Mouse (Mus musculus) erythroblast, adult 5-6 weeks (primary cell): ENCODE results near the gene Fam78a. TPM values are rescaled to one million over a fixed set of nuclear protein-coding genes. Genes with fewer than 3 reads are reported as not detected.
A peak's percentile ranks its signal among the peaks of the same experiment; 100 is the strongest.

Experiments used
- ATAC-seq: replicated peaks from 2 replicates; pipeline ENCODE4 v1.8.0; 2016; ENCODE audit warnings: moderate number of reproducible peaks, mild to moderate bottlenecking, moderate TSS enrichment, inconsistent platforms; ENCODE audit not compliant: poor library complexity, low FRiP score, severe bottlenecking
- total RNA-seq, 2 experiments: library from RNA; stranded (forward) in 1 of 2; stranded (reverse) in 1 of 2; fragments of 150-400 nt in 1 of 2; fragments of 200-764, 138-1000 nt in 1 of 2; gene quantifications; 2 replicates each; pipeline versions ENCODE4 v1.2.3 to v1.2.4; 2015 to 2017; ENCODE audit warnings: low replicate concordance in 2 of 2

The Fam78a gene
- total RNA-seq, 2 experiments from 2014 or later: 9.6 to 19.7 TPM

GRCm38 (mm10) chr2:32104122-32104521 is 19.5 kb upstream of the Fam78a start:
- ATAC-seq: no peak

- ATAC-seq: no peak
These were observed 18.9 kb upstream of the Fam78a start for GRCm38 (mm10) chr2:32103557-32103956.

GRCm38 (mm10) chr2:32102944-32103343 is 18.3 kb upstream of the Fam78a start:
- ATAC-seq: no peak

DNA sequence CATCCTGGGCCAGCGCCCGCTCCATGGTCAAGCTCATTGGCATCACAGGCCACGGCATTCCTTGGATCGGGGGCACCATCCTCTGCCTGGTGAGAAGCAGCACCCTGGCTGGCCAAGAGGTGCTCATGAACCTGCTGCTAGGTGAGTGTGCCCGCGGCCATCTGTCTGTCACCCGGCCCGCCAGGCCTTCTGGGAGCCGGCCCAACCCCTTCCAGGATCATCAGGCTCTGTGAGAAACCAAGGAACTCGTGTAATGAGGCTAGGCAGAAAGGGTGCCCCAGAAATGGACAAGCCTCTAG is 11.4 kb upstream of the Fam78a start:
- ATAC-seq: no peak

DNA sequence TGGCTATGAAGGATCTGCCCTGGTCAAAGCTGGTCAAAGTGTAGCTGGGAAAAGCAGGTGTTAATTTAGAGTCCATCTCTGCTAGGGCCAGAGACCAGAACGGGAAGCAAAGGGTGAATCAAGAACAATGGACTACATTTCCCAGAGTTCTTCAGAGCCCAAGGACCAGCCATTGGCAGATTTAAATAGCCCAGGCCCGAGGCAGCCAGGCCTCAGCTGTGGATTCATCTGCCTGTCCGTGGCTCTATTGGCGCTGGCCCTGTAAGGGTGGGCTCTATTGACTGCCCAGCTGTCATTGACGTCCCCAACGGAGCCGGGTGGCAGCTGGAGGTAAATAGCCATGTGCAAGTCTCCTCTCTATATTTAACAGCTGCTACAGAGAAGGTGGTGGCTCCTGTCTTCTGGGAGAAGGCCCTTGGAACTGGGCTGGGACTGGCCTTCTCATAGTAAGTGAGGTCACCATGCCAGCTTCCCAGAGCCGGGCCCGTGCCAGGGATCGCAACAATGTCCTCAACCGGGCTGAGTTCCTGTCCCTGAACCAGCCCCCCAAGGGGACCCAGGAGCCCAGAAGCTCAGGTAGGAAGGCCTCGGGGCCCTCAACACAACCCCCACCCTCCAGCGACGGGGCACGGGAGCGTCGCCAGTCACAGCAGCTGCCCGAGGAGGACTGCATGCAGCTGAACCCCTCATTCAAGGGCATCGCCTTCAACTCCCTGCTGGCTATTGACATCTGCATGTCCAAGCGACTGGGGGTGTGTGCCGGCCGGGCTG is 10.9 kb upstream of the Fam78a start, which contains the start of gene Plpp7:
TSS of gene Plpp7 (plus strand) at position 178 of the 771 bp plus-strand sequence.
- ATAC-seq: no peak

- 0 out of 2 replicates have a peak, but pooled peaks have one; percentile 20 for ATAC-seq
These were observed 9.5 kb upstream of the Fam78a start for GRCm38 (mm10) chr2:32094001-32094707.

GRCm38 (mm10) chr2:32091956-32092355 is 7.3 kb upstream of the Fam78a start:
- ATAC-seq: no peak

DNA sequence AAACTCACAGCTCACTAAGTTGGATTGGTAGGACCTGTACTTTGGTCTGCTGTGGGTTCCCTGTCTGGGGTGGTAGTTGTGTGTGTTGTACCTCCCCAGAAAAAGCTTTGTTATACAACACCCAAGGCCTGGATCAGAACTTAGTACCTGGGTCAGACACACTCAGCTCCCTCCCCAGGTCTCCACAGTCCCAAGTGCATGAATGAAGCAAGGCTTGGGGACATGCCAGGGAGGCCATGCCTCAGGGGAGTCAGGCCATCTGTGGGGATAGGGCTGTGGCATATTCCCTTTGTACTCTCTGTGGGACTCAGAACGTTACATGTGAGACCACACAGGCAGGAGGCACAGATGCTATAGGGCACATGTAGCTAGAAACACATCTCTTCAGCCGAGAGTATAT is 5.5 kb upstream of the Fam78a start:
- no peak for ATAC-seq

DNA sequence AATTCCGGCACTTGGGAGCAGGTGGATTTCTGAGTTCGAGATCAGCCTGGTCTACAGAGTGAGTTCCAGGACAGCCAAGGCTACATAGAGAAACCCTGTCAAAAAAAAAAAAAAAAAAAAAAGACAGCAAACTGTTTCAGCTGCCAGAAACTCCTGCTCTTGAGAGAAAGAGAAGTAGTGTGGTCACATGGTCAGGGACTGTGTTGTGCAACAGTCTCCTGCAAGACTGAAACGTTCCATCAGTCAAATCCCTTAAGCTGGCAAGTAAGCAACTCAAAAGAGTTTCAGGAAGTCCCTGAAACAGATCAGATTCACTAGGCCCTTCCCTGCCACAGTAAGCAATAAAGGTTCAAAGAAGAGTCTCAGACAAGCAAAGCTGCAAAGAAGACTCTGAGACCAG is 4.9 kb upstream of the Fam78a start:
- no peak for ATAC-seq

GRCm38 (mm10) chr2:32088372-32088981 is 3.8 kb upstream of the Fam78a start:
- no peak for ATAC-seq

- no peak for ATAC-seq
These were observed 2.9 kb upstream of the Fam78a start for GRCm38 (mm10) chr2:32087606-32088005.

DNA sequence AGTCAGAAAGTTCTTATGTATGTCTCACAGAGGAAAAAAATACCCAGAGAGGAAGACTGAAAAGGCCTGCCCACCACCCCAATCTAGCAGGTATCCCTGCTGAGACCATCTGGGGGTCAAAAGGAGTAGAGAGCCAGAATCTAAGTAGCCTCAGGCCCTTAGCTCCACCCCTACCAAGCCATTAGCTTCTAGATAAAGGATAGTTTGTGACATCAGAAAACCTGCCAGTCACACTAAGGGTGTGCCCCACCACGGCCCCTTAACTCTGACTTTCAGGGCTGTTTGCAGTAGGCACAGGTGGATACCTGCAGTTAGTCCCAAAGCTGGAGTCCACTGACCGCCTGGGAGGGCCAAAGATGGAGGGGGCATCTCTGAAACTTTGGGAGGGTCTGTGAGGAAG is 574 bp upstream of the Fam78a start:
- ATAC-seq: peak; percentile 75

DNA sequence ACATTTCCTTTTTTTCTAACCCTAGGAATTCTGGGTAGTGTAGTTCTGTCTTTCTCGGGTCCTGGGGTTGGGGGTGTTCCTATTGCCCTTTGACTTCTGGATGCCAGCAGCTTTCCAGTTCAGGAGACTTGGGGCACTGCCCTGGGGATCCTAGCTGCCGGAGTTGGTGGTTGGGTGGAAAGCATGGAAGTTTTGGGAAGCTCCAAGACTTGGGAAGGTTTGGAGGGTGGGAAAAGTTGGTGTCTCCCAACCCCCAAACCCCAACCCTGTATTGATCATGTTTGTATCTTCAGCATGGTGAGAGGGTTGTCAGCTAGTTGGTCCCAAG is 179 bp upstream of the Fam78a start:
- peak; percentile 7 for ATAC-seq

- ATAC-seq: peak; percentile 46
These were observed 1.3 kb downstream of the Fam78a start for GRCm38 (mm10) chr2:32083159-32084011.

- ATAC-seq: no peak
These were observed 2.4 kb downstream of the Fam78a start for GRCm38 (mm10) chr2:32082229-32082628.

GRCm38 (mm10) chr2:32081296-32081929 is 3.2 kb downstream of the Fam78a start:
- no peak for ATAC-seq

DNA sequence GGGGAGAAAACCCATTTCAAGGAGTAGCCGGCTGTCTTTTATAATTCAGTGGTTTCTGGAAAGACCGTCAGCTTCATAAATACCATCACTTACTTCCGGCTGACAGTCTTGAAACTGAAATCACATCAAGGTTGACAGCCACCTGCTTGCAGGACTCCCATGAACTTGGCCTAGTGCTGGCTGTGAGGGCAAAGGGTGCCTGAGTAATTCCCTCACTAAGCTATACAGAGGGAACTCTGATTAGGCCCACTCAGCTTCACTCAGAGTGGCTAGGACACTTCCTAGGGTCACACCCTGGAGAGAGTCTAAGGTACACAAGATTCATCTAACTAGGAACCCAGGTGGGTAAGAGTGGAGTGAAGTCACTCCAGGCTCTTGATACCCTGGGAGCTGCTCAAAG is 4.0 kb downstream of the Fam78a start:
- no peak for ATAC-seq

DNA sequence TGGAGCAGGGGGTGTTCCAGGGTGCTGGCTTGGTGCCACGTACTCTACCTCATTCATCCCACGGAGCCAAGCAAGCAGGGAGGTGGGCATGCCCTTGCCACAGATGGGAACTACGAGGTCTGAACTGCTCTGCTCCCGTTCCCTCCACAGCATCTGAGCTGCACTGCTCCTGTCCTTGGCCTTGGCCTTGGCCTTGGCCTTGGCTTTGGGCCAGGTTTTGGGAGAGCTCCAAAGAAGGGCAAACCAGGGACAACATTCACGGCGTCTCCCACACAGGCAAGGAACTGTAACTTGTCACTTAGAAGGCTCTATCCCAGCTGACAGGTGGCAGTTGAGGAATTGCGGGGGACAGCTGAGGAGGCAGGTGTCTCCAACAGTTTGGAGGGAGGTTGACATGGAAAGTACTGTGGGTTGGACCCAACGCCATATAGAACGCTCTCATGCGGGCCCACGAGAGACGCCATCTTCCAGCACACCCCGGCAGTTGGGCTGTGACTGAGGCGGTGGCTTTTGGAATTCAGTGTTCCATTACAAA is 5.4 kb downstream of the Fam78a start:
- no peak for ATAC-seq

GRCm38 (mm10) chr2:32078522-32078921 is 6.1 kb downstream of the Fam78a start:
- ATAC-seq: no peak

DNA sequence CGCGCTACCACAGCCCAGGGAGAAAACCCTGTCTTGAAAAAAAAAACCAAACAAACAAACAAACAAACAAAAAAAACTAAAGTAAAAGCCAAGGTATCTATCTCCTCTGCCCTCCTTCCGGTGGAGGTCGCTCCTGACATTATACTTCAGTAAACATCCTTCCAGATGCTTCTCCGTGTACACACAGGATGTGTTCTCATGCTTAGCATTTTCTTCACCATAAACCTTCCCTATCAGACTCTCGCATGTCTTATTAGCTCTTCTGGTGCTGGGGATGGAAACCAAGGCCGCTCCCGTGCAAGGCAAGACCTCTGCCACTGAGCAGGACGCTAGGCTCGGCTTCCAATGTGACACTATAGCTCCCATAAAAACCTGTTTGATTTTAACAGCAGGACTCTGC is 6.9 kb downstream of the Fam78a start:
- no peak for ATAC-seq
